Mouse (Mus musculus) CD4-positive helper T cell, adult 2 months (primary cell): ENCODE measurements around the gene Tctex1d4.

Experiments used
- DNase-seq: peaks from one replicate; pipeline ENCODE4 v3.0.0-alpha.2; 2012; ENCODE audit warnings: low read depth, missing footprints, low spot score

Tctex1d4 gene

DNA sequence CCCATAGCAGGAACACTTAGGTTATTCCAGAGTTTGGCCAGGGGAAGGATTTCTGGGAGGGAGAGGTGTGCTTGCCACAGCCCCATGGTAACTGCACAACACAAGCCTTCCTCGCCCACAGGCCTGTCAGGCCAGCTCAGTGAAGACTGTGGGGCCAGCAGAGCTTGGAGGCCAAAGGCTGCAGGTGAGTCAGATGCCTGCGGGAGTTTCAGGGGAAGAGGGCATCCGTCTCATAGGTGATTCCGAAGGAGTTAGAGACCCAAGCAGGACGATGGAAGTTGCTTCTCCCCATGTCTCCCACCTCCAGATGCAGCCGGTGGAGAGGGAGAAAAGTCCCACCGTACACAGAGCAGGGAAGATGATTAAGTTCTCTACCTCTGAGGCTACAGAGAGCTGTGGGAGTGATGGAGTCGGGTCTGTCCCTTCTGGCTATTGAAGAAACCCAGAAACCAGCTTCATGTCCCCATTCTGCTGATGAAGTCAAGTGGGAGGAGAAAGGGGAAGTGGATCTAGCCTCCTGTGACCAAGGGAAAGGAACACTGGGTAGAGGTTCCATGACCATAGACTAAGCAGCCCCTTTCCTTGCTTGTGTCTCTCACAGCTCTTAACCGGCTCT is at the start of gene Tctex1d4:
Gene Tctex1d4, plus strand, starts transcription at position 120 of the 616 bp plus-strand sequence.
- peak; percentile 48 for DNase-seq

DNA sequence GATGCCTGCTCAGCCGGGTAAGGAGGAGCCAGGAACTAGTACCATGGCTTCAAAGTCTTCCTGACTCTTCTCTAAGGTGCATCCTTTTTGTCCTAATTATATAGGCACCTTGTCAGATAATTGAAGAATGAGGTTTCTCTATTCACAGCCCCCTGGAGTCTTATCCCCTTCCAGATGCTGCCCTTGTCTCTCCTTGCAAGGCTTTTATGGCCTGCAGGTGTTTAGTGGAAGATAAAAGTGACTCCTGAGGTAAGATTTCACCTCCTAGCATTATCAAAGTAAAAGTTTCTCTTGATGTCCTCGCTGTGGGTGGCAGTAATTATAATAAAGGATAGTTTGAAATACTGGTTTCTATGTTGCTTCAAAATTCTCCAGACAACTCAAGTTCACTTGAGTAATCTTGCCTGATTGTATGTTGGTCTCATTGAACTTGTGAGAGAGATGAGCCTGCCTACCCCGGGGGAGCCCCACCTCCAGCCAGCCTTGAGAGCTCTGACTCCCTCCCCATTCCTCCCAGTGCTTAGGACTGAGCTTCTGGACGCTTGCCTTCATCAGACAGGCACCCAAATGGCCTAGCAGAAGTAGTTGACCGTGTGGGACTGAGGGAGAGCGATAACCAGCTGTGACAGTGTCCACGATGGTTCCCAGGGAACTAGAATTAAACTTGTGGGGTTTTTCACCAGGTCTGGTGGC is 38.5 kb upstream of the Tctex1d4 start:
- DNase-seq = no peak

DNA sequence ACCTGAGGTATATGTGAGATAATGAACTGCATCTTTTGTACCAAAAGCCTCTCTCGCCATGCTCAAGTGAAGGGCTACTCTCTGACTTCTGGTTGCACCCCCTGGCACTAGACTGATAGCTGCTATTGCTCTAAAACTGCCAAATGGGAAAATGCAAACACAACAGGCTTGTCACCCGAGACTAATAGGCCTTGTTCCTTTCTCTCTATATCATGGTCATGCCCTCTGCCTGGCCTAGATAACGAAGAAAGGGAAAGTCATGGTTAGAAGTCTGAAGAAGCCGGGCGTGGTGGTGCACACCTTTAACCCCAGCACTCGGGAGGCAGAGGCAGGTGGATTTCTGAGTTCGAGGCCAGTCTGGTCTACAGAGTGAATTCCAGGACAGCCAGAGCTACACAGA is 36.0 kb upstream of the Tctex1d4 start:
- no peak for DNase-seq

DNA sequence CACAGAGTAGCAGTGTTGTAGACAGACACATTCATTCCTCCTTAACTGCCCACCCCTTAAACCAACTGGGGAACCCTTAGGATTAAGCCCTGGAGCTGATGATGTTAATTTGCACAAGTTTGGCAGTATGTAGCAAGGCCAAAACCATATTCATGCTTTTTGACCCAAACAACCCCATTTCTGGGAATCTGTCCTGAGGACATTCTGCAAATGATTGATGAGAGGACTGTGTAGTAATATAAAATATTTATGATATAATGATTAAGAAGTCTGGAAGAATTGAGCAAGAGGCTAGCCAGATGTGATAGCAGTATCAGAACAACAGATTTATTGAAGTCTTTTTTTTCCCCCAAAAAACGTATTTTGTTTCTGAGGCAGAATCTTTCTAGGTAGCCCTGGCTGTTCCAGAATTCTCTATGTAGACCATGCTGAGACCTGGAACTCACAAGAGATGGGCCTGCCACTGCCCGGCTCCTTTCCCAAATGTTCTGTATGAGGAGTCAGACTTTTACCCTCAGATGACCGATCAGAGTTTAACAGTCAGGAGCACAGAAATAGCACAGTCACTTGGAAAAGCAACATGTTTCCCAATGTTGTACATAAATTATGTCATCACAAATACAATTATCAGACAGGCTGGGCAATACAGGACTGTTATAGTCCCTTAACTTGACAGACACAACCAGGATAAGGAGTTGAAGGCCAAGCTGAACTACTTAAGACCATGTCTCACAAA is 31.8 kb upstream of the Tctex1d4 start:
- no peak for DNase-seq

DNA sequence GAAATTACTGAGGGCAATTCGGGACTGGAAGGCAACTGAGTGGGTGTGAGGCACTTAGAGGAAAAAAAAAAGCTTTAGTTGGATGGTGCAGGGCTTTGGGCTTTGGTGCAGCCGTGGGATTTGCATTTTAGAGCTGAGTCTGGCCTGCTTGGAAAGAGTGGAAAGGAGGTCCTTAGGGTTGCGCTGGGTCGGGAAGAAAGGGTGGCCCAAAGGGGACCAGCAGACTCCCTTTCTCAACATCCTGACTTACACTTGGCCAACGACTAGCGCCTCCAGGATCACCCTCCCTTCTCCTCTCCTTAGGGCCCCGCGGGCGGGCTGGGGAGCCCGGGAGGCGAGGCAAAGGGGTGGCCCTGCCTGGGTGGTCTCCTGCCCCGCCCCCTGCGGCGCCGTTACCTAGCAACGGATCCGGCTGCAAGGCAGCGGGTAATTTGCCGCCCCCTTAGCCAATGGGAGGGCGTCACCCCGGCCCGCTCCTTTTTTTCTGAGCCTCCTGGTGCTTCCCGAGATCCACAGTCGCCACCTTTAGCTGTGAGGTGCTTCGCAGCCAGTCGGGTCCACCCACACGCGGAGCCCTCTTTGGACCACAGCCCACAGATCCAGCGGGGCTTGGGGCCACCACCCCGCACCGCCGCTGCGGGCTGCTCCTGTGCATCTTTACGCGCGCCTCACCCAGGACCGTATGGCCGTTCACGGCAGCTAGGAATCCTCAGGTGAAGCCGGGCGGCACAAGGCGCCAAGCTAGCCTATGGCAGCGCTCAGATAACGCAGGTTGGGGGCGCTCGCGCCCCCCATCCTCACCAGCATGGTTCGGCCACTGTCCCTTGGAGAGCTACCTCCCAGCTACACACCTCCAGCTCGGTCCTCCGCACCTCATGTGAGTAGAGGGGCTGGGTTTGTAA is 30.8 kb upstream of the Tctex1d4 start, which contains the start of gene Ptch2:
Gene Ptch2, plus strand, starts transcription at position 525 of the 902 bp plus-strand sequence.
- DNase-seq = no peak

DNA sequence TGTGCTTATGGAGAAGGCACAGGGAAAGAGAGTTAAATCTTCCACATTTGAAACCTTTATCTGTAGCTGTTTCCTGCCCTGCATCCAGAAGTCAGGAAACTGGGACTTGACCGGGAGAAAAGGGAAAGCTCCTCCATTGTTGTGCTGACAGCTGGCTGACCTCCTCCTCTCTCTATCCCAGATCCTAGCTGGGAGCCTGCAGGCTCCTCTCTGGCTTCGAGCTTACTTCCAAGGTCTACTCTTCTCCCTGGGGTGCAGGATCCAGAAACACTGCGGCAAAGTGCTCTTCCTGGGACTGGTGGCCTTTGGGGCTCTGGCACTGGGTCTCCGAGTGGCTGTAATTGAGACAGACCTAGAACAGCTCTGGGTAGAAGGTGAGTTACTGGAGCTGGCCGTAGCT is 29.9 kb upstream of the Tctex1d4 start:
- no peak for DNase-seq

DNA sequence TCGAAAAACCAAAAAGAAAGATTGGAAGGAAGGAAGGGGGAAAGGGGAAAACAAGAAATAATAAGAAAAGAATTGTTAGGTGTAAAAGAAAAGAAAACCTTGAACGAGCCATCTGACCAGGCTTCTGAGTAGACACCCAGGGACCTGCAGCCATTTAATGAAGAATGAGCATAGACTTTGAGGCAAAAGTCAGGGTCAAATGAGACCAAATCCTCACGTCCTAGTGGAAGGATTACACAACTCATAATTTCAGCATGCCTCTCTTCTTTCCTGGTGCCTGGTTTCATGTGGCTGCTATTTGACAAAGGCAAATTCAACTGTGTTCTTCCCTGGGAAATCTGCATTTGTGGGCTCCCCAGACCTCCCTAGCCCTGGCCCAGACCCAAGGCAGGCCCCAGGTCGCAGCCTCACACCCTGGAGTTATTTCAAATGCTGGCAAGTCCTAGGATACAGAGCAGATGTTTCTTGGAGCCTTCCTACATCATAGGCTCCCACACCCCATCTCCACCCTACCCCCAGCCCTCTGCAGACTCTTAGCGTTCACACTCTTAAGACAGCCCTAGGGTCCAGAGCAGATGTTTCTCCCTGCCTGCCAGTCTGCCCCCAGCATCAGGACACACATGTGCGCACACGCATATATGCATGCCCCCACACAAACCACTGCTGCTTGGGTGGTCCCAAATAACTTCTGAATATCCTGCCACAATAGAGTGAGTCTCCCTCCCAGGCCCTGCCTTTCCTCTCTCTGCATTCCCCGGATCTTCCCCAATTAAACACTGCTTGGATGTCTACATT is 28.4 kb upstream of the Tctex1d4 start:
- no peak for DNase-seq

DNA sequence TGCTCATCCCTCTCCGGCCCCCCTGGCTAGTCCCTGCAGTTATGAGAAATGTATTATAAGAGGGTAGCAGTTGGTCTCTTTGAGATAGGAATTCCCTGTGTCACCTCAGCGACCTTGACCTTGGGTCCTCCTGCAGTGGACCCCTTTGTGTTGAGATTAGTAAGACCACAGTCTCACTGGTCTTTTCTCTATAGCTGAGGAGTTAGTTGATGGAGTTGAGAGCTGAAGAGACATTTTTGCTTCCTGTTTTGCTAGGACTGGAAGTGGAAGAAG is 27.9 kb upstream of the Tctex1d4 start:
- no peak for DNase-seq

DNA sequence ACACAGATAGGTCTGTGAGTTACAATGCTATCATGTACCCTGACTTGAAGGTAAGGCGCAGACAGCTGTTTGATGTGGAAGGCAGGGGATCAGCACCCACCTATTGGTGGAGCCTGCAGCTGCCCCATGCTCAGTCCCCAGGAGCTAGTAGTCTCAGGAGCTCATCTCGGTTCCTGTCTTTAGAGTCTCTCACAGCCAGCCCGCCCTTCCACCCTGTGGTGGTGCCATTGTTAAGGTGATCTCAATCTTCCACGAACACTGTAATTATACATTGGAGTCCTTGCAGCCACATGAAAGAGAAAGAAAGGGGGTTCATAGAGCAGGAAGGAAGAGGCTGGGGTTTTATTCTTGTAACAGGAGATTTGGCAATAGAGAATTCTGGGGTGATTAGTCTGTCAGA is 26.6 kb upstream of the Tctex1d4 start:
- DNase-seq = no peak

DNA sequence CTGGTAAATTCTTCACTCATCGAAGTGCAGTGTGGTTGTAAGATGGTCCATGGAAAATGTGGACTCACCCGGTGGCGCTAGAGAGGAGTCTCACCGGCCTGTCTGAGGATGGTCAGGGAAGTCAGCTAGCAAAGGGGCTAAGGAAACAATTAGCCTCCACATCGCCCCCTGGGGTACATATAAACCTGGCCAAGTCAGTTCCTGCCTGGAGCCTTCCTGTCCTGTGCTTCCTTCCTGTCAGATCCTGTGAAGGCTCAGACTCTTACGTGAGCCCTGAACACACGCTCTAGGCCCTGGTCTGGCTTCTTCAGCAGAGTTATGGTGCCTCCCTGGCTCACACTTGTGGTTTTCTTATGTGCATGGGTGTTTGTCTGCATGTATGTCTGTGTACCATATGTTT is 25.4 kb upstream of the Tctex1d4 start:
- peak; percentile 21 for DNase-seq

DNA sequence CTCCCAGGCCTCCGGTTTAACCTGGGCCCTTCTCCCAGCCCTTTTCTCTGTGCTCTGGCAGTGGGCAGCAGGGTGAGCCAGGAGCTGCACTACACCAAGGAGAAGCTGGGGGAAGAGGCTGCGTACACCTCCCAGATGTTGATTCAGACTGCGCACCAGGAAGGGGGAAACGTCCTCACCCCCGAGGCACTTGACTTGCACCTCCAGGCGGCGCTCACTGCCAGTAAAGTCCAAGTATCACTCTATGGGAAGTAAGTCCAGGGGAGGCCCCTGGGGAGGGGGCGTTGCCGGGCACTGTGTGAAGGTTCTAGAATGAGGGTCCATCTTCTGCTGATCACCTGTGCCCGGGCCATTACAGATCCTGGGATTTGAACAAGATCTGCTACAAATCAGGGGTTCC is 21.9 kb upstream of the Tctex1d4 start:
- DNase-seq = no peak

DNA sequence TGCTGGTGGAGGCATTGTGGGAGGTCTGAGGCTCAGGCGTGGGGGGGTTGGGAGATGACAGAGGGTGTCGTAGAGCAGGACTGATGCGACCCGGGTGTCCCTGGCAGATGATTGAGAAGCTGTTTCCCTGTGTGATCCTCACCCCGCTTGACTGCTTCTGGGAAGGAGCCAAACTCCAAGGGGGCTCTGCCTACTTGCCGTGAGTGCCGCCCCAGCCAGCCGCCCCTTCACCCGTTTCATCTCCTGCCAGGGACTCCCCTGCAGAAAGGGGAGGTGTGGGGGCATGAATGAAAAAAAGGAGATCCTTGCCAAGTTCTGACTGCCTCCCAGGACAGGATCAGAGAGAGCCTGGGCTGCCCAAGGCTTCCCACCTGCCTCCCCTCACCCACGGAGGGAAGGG is 21.5 kb upstream of the Tctex1d4 start:
- no peak for DNase-seq

DNA sequence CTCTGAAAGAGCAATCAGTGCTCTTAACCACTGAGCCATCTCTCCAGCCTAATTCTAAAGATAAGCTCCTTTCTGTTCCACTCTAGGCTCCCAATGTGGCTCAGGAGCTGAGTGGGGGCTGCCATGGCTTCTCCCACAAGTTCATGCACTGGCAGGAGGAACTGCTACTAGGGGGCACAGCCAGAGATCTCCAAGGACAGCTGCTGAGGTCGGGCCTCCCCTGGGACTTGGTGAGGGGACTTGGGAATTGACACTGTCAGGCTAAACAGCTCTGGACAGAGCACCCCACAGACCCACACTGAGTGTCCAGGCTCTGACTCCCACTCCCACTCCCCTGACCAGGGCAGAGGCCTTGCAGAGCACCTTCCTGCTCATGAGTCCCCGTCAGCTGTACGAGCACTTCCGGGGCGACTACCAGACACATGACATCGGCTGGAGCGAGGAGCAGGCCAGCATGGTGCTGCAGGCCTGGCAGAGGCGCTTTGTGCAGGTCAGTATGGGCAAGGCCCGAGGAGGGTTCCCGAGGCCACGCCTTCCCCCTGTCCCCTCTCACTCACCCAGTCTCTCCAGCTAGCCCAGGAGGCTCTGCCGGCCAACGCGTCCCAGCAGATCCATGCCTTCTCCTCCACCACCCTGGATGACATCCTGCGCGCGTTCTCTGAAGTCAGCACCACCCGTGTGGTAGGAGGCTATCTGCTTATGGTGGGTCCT is 18.6 kb upstream of the Tctex1d4 start:
- DNase-seq = no peak

DNA sequence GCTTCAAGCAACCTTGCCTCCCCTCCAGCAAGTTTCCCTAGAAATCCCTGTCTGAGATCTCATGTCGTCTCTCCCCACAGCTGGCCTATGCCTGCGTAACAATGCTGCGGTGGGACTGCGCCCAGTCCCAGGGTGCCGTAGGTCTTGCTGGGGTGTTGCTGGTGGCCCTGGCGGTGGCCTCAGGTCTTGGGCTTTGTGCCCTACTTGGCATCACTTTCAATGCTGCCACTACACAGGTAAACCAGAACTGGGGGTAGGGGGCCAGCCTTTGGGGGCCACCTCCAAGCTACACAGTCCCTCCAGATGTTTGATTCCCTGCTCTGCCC is 18.1 kb upstream of the Tctex1d4 start:
- no peak for DNase-seq

DNA sequence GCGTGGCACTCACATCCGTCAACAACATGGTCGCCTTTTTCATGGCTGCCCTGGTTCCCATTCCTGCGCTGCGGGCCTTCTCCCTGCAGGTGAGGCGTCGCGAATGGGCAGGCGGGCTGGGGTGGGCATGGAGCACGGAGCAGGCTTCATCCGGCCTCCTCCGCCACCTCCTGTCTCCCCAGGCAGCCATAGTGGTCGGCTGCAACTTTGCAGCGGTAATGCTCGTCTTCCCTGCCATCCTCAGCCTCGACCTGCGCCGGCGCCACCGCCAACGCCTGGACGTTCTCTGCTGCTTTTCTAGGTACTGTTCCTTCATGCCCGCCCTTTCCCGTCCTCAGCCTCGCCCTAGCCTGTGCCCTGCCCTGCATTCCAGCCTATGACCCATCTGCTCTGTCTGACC is 17.3 kb upstream of the Tctex1d4 start:
- DNase-seq = no peak

DNA sequence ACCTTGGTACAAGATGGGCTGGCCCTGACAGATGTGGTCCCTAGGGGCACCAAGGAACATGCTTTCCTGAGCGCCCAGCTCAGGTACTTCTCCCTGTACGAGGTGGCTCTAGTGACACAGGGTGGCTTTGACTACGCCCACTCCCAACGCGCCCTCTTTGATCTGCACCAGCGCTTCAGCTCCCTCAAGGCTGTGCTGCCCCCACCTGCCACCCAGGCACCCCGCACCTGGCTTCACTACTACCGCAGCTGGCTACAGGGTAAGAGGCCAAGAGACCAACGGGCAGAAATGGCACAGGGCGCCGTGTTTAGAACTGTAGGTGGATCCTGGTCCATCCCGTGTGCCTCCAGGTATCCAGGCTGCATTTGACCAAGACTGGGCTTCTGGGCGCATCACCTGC is 16.3 kb upstream of the Tctex1d4 start:
- no peak for DNase-seq

DNA sequence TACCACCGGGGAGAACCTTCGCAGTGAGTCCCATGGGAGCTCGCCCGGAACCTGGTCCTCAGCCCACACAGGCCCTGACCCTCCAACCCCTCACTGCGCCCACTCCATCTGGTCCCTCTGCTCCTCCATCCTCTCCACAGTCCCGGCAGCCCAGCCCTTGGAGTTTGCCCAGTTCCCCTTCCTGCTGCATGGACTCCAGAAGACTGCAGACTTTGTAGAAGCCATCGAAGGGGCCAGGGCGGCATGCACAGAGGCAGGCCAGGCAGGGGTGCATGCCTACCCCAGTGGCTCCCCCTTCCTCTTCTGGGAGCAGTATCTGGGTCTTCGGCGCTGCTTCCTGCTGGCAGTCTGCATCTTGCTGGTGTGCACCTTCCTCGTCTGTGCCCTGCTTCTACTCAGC is 15.6 kb upstream of the Tctex1d4 start:
- DNase-seq = no peak

DNA sequence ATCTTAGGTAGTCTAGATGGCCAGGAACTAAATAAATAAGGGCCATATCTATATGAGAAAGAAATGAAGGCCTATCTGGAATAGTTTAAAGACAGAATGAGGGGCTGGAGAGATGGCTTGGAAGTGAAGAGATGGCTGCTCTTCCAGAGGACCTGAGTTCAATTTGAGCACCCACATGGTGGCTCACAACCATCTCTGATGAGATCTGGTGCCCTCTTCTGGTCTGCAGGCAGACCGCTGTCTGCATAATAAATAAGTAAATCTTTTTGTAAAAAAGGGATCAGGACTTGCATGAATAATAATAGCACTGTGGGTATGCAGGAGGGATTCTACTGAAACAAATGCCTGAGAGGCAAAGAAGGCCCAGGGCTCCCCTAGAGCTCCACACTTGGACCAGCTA is 13.4 kb upstream of the Tctex1d4 start:
- DNase-seq = no peak

DNA sequence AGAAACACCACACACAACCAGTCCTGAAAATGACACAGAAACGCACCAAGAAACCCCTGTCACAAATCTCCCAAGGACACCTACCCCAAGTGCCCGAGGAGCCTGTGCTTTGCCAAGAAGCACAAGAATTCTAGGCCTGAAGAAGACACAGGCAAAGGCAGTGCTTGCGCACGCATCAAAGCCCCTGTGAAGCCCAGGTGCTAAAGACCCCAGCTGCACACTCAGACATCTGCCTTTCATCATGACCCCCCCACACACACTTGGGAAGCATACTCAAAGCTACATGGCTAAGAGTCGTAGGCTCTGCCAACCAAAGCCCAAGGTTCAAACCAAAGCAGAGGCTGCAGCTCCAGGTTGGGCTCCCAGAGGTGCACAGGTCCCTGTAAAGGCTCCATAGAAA is 11.0 kb upstream of the Tctex1d4 start:
- no peak for DNase-seq

DNA sequence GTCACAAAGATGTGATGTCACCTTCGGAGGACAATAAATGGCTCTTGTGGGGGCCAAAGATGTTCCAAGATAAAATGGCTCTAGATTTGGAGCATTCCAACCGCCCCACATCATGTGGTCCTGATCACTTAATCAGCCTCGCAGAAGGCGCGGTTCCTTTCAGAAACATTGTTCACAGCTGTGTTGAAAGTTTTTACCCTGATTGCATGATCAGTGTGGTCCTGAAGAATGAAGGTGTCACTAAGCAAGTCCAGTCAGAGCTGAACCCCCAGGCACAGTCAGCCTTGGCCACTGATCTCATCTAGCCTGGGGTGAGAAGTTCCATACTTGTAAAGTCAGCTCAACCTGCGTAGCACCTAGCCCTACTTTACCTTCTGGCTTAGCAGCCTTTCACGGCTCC is 8.7 kb upstream of the Tctex1d4 start:
- no peak for DNase-seq

DNA sequence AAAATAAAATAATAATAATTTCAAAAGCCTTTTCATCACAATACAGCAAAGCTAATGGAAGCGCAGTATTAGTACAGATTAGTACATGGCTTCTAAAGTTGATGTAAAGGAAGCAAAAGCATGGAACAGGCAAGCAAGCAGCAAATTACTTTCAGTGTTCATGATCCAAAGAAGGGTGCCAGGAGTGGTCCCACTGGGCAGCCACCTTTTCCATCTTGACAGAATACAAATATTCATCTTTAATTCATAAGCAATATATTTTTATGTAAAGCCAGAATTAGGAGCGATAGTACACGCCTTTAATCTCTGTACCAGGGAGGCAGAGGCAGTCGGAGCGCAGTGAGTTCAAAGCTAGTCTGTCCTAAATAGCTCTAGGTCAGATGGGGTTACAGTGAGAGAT is 7.0 kb upstream of the Tctex1d4 start:
- no peak for DNase-seq
